Mouse (Mus musculus): Measurements from ENCODE around the gene Lars2.

Gene Lars2

GRCm38 (mm10) chr9:123506270-123507146 is 139.8 kb downstream of the Lars2 start:
- no peak for DNase-seq (ENCODE audit: low spot score in 2 of 2)

GRCm38 (mm10) chr9:123507380-123507779 is 140.7 kb downstream of the Lars2 start:
- DNase-seq (ENCODE audit: low spot score in 2 of 2), result no peak

- no peak for DNase-seq (ENCODE audit: low spot score in 2 of 2)
Measured at GRCm38 (mm10) chr9:123508986-123509385, 142.3 kb downstream of the Lars2 start.

- peak; percentile 67 to 74 for DNase-seq (ENCODE audit: low spot score in 2 of 2)
Measured at GRCm38 (mm10) chr9:123509638-123510604, 143.2 kb downstream of the Lars2 start.

GRCm38 (mm10) chr9:123510926-123511325 is 144.2 kb downstream of the Lars2 start:
- DNase-seq (ENCODE audit: low spot score in 2 of 2), result peak; percentile 17 to 44
